7 mouse cellular contexts compared by ENCODE assay signal in the genomic region with DNA sequence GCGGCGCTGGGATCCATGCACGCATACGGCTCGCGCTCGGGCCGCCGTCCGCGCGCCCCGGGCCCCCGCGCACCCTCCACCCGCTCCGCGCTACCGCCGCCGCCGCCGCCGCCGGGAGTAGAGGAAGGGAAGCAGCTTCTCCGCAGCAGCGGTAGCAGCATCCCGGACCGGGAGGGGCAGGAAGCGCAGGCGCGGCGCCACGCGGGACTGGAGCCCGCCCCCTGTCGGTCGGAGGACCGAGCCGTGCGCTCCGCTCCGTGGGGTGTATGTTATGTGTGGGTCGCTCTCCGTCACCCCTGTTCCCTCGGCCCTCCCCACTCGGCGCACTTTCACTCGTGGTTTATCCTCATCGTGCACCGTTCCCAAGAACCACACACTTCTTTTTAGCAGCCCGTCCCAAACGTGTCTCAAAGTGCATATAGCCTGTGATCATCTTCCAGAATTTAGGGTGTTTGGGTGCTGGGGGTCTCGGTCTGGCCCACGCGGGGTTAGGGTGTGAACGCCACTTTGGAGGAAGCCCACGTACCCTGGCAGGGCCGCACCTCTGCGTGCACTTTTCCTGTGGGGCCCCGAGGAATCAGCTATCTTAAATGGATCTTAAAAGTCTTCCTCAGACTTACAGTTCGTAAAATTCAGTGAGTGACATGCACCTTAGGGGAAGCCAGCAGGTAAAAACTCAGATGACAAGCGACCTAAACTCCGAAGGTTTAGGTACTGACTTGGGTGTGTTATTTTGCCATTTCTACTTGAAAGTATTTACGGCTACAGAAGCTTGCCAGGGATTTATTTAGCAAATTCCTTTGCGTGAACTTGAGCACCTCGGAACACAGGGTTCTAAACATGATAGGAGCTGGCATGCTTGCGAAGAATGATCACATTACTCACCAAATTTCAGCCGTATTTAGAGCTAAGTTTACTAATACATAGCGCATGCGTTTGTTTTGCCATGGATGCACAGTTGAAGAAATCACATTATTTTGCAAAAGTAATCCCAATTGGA. TPM values are rescaled to one million over a fixed set of nuclear protein-coding genes. Genes with fewer than 3 reads are reported as not detected.
DNase-seq lines count a peak whose midpoint lies in the region; ATAC-seq lines count a peak whose summit lies in the region.

A gene (minus strand): TSS at position 176 of the 1,000 bp plus-strand sequence.

- DNase-seq in adrenal gland, postnatal 10 days: peak; percentile 95
- peak; percentile 92 for DNase-seq in embryonic facial prominence, embryonic 10.5 days (ENCODE audit: low spot score)
- DNase-seq in kidney, adult 11 months: peak; percentile 76
- peak; percentile 96 for DNase-seq in limb, embryonic 10.5 days (ENCODE audit: low spot score)
- peak; percentile 78 for DNase-seq in spleen, adult 12 weeks (ENCODE audit: low spot score)

- no peaks in the 10 kb centered on the region for H3K9me3 ChIP-seq in embryonic facial prominence, embryonic 10.5 days
- no peaks in the 10 kb centered on the region for H3K9me3 ChIP-seq in limb, embryonic 10.5 days (replicated peaks)
- H3K9me3 ChIP-seq in midbrain, embryonic 13.5 days: no peaks in the 10 kb centered on the region

- 9% methylated on average over 71 of the region's 71 CpGs for WGBS in embryonic facial prominence, embryonic 10.5 days
- WGBS in limb, embryonic 10.5 days: 9% methylated on average over 71 of the region's 71 CpGs
- WGBS in midbrain, embryonic 13.5 days: 8% methylated on average over 70 of the region's 71 CpGs

- peak within 1 kb of the TSS; percentile 93 for H3K27ac ChIP-seq in embryonic facial prominence, embryonic 10.5 days (replicated peaks)
- H3K27ac ChIP-seq in limb, embryonic 10.5 days: peak within 1 kb of the TSS; percentile 95
- H3K27ac ChIP-seq in midbrain, embryonic 13.5 days: peak within 1 kb of the TSS; percentile 61

- peak within 1 kb of the TSS; percentile 97 for H3K9ac ChIP-seq in midbrain, embryonic 13.5 days (replicated peaks)

- peaks cover 24% of the 10 kb centered on the region for H3K4me1 ChIP-seq in embryonic facial prominence, embryonic 10.5 days
- H3K4me1 ChIP-seq in limb, embryonic 10.5 days: peaks cover 17% of the 10 kb centered on the region
- peaks cover 28% of the 10 kb centered on the region for H3K4me1 ChIP-seq in midbrain, embryonic 13.5 days (replicated peaks)

- H3K36me3 ChIP-seq in embryonic facial prominence, embryonic 10.5 days (replicated peaks): peaks cover 16% of the 10 kb centered on the region
- H3K36me3 ChIP-seq in limb, embryonic 10.5 days: peaks cover 13% of the 10 kb centered on the region
- no peaks in the 10 kb centered on the region for H3K36me3 ChIP-seq in midbrain, embryonic 13.5 days

- H3K4me2 ChIP-seq in midbrain, embryonic 13.5 days (replicated peaks): peak within 1 kb of the TSS; percentile 92

- ATAC-seq in granulocyte monocyte progenitor cell, adult 5-6 weeks (replicated peaks; ENCODE audit: poor library complexity, severe bottlenecking): peak; percentile 99
- peak; percentile 97 for ATAC-seq in midbrain, embryonic 13.5 days

- peak within 1 kb of the TSS; percentile 100 for H3K4me3 ChIP-seq in embryonic facial prominence, embryonic 10.5 days
- H3K4me3 ChIP-seq in limb, embryonic 10.5 days: peak within 1 kb of the TSS; percentile 93
- peak within 1 kb of the TSS; percentile 100 for H3K4me3 ChIP-seq in midbrain, embryonic 13.5 days (replicated peaks)

- H3K27me3 ChIP-seq in embryonic facial prominence, embryonic 10.5 days (replicated peaks; ENCODE audit: low read depth, poor library complexity, severe bottlenecking): no peaks in the 10 kb centered on the region
- no peaks in the 10 kb centered on the region for H3K27me3 ChIP-seq in limb, embryonic 10.5 days (ENCODE audit: low read depth, poor library complexity, severe bottlenecking)
- H3K27me3 ChIP-seq in midbrain, embryonic 13.5 days: no peaks in the 10 kb centered on the region

RNA-seq across cellular contexts. Expression of the gene that starts here (rescaled TPM):
- total RNA-seq in adrenal gland, postnatal 10 days (2021): 100 to 1,000 TPM in 1 of 2 experiments, 10 to 100 TPM in 1; 90.9 to 113 TPM
- 25.5 and 27.4 TPM in 2 replicates for polyA plus RNA-seq in embryonic facial prominence, embryonic 10.5 days (2016; fragmentation: Nextera tagmentation; extraction: Ambion mirVana)
- total RNA-seq in granulocyte monocyte progenitor cell, adult 5-6 weeks (2014; fragmentation: Nextera tagmentation): 17.8 and 19.6 TPM in 2 replicates
- 19.5 and 27.4 TPM in 2 replicates for total RNA-seq in granulocyte monocyte progenitor cell, adult 5-6 weeks (2017)
- 27.9 and 32.0 TPM in 2 replicates for polyA plus RNA-seq in limb, embryonic 10.5 days (2016; fragmentation: Nextera tagmentation; extraction: Ambion mirVana)
- 52.0 and 59.0 TPM in 2 replicates for polyA plus RNA-seq in midbrain, embryonic 13.5 days (2015; fragmentation: Nextera tagmentation; extraction: Ambion mirVana)

Comparison
In these comparisons a context has a peak if more than half of its experiments do, and no peak if none do; other contexts are left out.
1. Peak in every context shown above with its lines: DNase-seq, ATAC-seq, H3K4me3 ChIP-seq and H3K27ac ChIP-seq.